ENCODE assay signal across 31 mouse cellular contexts in the genomic region with DNA sequence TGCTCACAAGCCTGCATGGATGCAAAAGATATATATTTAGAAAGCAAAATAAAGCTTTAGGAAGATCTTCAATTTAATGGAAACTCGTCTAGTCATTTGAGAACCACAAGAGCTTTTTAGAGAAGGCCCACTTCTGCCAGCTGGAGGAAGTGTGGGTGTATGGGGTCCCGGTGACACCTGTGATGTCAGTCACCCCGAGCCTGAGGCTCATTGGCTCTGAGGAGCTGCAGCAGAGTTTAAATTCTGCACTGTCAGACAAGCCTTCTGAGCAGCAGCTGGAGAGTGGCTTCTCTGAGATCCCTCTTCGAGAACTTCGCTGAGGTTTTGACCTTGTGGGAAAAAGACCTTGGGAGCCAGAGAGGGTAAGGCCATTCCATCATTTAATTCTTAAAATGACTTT. TPM values are rescaled to one million over a fixed set of nuclear protein-coding genes. Genes with fewer than 3 reads are reported as not detected.
DNase-seq lines count a peak whose midpoint lies in the region; ATAC-seq and TF ChIP-seq lines count a peak whose summit lies in the region.
"Had no signal": no experiment of that assay in that cellular context is flagged by ENCODE, and none has a peak within 500 bp of the region (broad histone marks: within the 10 kb centered on the region; RNA-seq: fewer than 3 reads in every experiment).

Gene Dmp1 (plus strand): TSS at position 263 of the 400 bp plus-strand sequence.

- DNase-seq in adrenal gland, adult 2 months = peak; percentile 19
- no peak for DNase-seq in adrenal gland, postnatal 4 days (ENCODE audit: low spot score in 2 of 2)
- DNase-seq in layer of hippocampus, adult 2 months (ENCODE audit: low spot score in 2 of 2) = no peak
- DNase-seq in layer of hippocampus, postnatal 10 days (ENCODE audit: low spot score in 2 of 2) = no peak
- no peak for DNase-seq in forebrain, postnatal 0 days
- DNase-seq: adrenal gland, adult 8-10 months; cerebellum, adult 2 months; cerebellum, postnatal 14 days; gastrocnemius, postnatal 14 days; heart, postnatal 4 days; kidney, adult 9 months; kidney, postnatal 10 days; layer of hippocampus, adult 9-11 months; liver, embryonic 13.5 days; lung, adult 2 months; midbrain, embryonic 14.5 days; retina, postnatal 1 day; right cerebral cortex, postnatal 14 days; thymus, adult 18-20 months; thymus, postnatal 36 days had no signal

- TF ChIP-seq POLR2A in myocyte (IDR thresholded peaks at IDR 0.05; ENCODE audit: insufficient read length, low read depth) = no peak

- peak within 1 kb of the TSS; percentile 76 for H3K4me2 ChIP-seq in myocyte (ENCODE audit: low read depth)
- H3K4me2 ChIP-seq in forebrain, postnatal 0 days (ENCODE audit: low read depth) = no peak within 1 kb of the TSS
- H3K4me2 ChIP-seq: heart, embryonic 11.5 days; hindbrain, embryonic 14.5 days; limb, embryonic 15.5 days; liver, embryonic 13.5 days; neural tube, embryonic 15.5 days; stomach, embryonic 15.5 days had no signal

- no peaks in the 10 kb centered on the region for H3K79me3 ChIP-seq in C2C12 (ENCODE audit: low read depth)

- no peak within 1 kb of the TSS for H3K9ac ChIP-seq in forebrain, postnatal 0 days
- H3K9ac ChIP-seq: hindbrain, embryonic 14.5 days; limb, embryonic 15.5 days; liver, embryonic 13.5 days; neural tube, embryonic 15.5 days; stomach, embryonic 15.5 days had no signal

- WGBS in forebrain, postnatal 0 days = 74% methylated on average over 5 of the region's 5 CpGs

- no peak for ATAC-seq in forebrain, postnatal 0 days
- ATAC-seq: CD4-positive, CD25-positive, alpha-beta regulatory T cell, adult 4 months; intestine, postnatal 0 days had no signal

- peak within 1 kb of the TSS; percentile 25; the same call in 1 of the 2 replicates for H3K27ac ChIP-seq in layer of hippocampus, adult 2 months
- H3K27ac ChIP-seq in forebrain, postnatal 0 days (ENCODE audit: low read depth, low read length) = no peak within 1 kb of the TSS
- H3K27ac ChIP-seq: hindbrain, embryonic 14.5 days; limb, embryonic 15.5 days; liver, embryonic 13.5 days; neural tube, embryonic 15.5 days; stomach, embryonic 15.5 days had no signal

- H3K27me3 ChIP-seq in C2C12 (ENCODE audit: control insufficient read depth, insufficient read depth, insufficient read length) (no peaks in the 10 kb centered on the region), myocyte (ENCODE audit: control insufficient read depth, insufficient read depth, insufficient read length) (no peaks in the 10 kb centered on the region)
- no peaks in the 10 kb centered on the region for H3K27me3 ChIP-seq in forebrain, postnatal 0 days (ENCODE audit: insufficient read depth, low read length)
- H3K27me3 ChIP-seq: limb, embryonic 15.5 days; liver, embryonic 13.5 days; neural tube, embryonic 15.5 days; stomach, embryonic 15.5 days had no signal

- no peaks in the 10 kb centered on the region for H3K9me3 ChIP-seq in forebrain, postnatal 0 days (ENCODE audit: low read length)
- H3K9me3 ChIP-seq: limb, embryonic 15.5 days; liver, embryonic 13.5 days; neural tube, embryonic 15.5 days; stomach, embryonic 15.5 days had no signal

- H3K79me2 ChIP-seq in C2C12 (ENCODE audit: control insufficient read depth, insufficient read depth) (no peaks in the 10 kb centered on the region), myocyte (ENCODE audit: control insufficient read depth, insufficient read depth) (no peaks in the 10 kb centered on the region)

- H3K36me3 ChIP-seq in C2C12 (ENCODE audit: control insufficient read depth, insufficient read depth) (no peaks in the 10 kb centered on the region), myocyte (ENCODE audit: control insufficient read depth, insufficient read depth) (no peaks in the 10 kb centered on the region)
- H3K36me3 ChIP-seq in forebrain, postnatal 0 days (ENCODE audit: insufficient read depth) = no peaks in the 10 kb centered on the region
- H3K36me3 ChIP-seq: limb, embryonic 15.5 days; liver, embryonic 13.5 days; neural tube, embryonic 15.5 days; stomach, embryonic 15.5 days had no signal

- H3ac ChIP-seq in C2C12 (ENCODE audit: control insufficient read depth, insufficient read length, low read depth) = no peak within 1 kb of the TSS
- no peak within 1 kb of the TSS for H3ac ChIP-seq in myocyte (ENCODE audit: control insufficient read depth, insufficient read length)

- no peaks in the 10 kb centered on the region for H3K4me1 ChIP-seq in forebrain, postnatal 0 days (ENCODE audit: insufficient read depth)
- H3K4me1 ChIP-seq: limb, embryonic 15.5 days; liver, embryonic 13.5 days; neural tube, embryonic 15.5 days; stomach, embryonic 15.5 days had no signal

- no peak for TF ChIP-seq CTCF in layer of hippocampus, adult 2 months (conservative IDR thresholded peaks at IDR 0.05)
- TF ChIP-seq CTCF in C2C12 (IDR thresholded peaks at IDR 0.05; ENCODE audit: control insufficient read depth, insufficient read depth, insufficient read length) = no peak
- TF ChIP-seq CTCF in forebrain, postnatal 0 days (IDR thresholded peaks at IDR 0.05; ENCODE audit: low read depth) = no peak

- H3K4me3 ChIP-seq in layer of hippocampus, adult 2 months = no peak within 1 kb of the TSS
- H3K4me3 ChIP-seq in C2C12 (ENCODE audit: insufficient read depth, poor library complexity, severe bottlenecking) = no peak within 1 kb of the TSS
- no peak within 1 kb of the TSS for H3K4me3 ChIP-seq in myocyte
- no peak within 1 kb of the TSS for H3K4me3 ChIP-seq in forebrain, postnatal 0 days (ENCODE audit: low read depth, low read length)
- H3K4me3 ChIP-seq: limb, embryonic 15.5 days; liver, embryonic 13.5 days; neural tube, embryonic 15.5 days; stomach, embryonic 15.5 days had no signal

TF ChIP-seq in C2C12, 6 proteins besides CTCF, POLR2A, EP300 and RAD21:
- peak; percentile 69 for TF ChIP-seq MYOD1 (IDR thresholded peaks at IDR 0.05; ENCODE audit: control insufficient read depth, insufficient read length, low read depth)
- no peak for TF ChIP-seq MYOG (IDR thresholded peaks at IDR 0.05; ENCODE audit: control insufficient read depth, extremely low read depth, insufficient read length)
TF ChIP-seq in C2C12: peak in this region for 1.

TF ChIP-seq in myocyte, 11 proteins besides CTCF, POLR2A, EP300 and RAD21:
- peak; percentile 73 to 98 (median 97) for TF ChIP-seq MYOD1 (IDR thresholded peaks at IDR 0.05; ENCODE audit: control insufficient read depth in 1 of 3, insufficient read length in 2 of 3, low read depth in 2 of 3)
- TF ChIP-seq POLR2AphosphoS2 (IDR thresholded peaks at IDR 0.05; ENCODE audit: insufficient read length, low read depth) = no peak
- no peak for TF ChIP-seq MAX (IDR thresholded peaks at IDR 0.05; ENCODE audit: low read depth)
- peak; percentile 43 for TF ChIP-seq TCF3 (IDR thresholded peaks at IDR 0.05; ENCODE audit: insufficient read length, low read depth)
- TF ChIP-seq E2F4 (IDR thresholded peaks at IDR 0.05; ENCODE audit: insufficient read depth) = peak; percentile 88
- TF ChIP-seq SRF (IDR thresholded peaks at IDR 0.05; ENCODE audit: control insufficient read depth, insufficient read length, low read depth) = no peak
- TF ChIP-seq CEBPB (IDR thresholded peaks at IDR 0.05; ENCODE audit: insufficient read depth, poor library complexity, severe bottlenecking) = no peak
- peak; percentile 81 for TF ChIP-seq TCF12 (IDR thresholded peaks at IDR 0.05; ENCODE audit: insufficient read depth, poor library complexity, severe bottlenecking)
- no peak for TF ChIP-seq USF1 (IDR thresholded peaks at IDR 0.05; ENCODE audit: low read depth)
- TF ChIP-seq MYOG (IDR thresholded peaks at IDR 0.05; ENCODE audit: control insufficient read depth in 1 of 3, insufficient read depth in 1 of 3, insufficient read length in 2 of 3, low read depth in 2 of 3) = peak in 2 of 3 experiments; percentile 35 to 54

RNA-seq across cellular contexts. Expression of gene Dmp1, which starts in this region (rescaled TPM):
- under 1 TPM in 1 of 2 experiments, not detected in 1; 0.10 TPM for total RNA-seq in adrenal gland, adult 2 months (2021)
- not detected in 2 replicates for polyA plus RNA-seq in adrenal gland, adult 2 months (2012; rRNA removed)
- under 1 TPM in 1 of 2 experiments, not detected in 1; 0.11 TPM for total RNA-seq in adrenal gland, postnatal 4 days (2021)
- 1 to 10 TPM; 4.4 to 5.2 TPM for total RNA-seq in layer of hippocampus, adult 2 months (2021)
- 1 to 10 TPM in 1 of 2 experiments, under 1 TPM in 1; 0.55 to 1.4 TPM for total RNA-seq in layer of hippocampus, postnatal 10 days (2021)
- polyA plus RNA-seq in C2C12 (2012; fragmentation: generic; extraction: Trizol) = 3.4 TPM
- 2.2 TPM for polyA plus RNA-seq in myocyte (2012; fragmentation: generic; extraction: Trizol)
- 0.46 and 0.52 TPM in 2 replicates for total RNA-seq in forebrain, postnatal 0 days (2014; rRNA removed)
- 0.21 and 0.45 TPM in 2 replicates for polyA plus RNA-seq in forebrain, postnatal 0 days (2015; fragmentation: Nextera tagmentation; extraction: Ambion mirVana)
- total RNA-seq: granulocyte monocyte progenitor cell, adult 5-6 weeks; heart, postnatal 4 days; monocyte, adult 5-6 weeks had no signal
- polyA plus RNA-seq: CD4-positive, CD25-positive, alpha-beta regulatory T cell, adult 4 months; heart, embryonic 11.5 days; liver, embryonic 13.5 days; lung, adult 2 months had no signal

Comparison
In these comparisons a context has a peak if more than half of its experiments do, and no peak if none do; other contexts are left out.
1. Peak in DNase-seq in adrenal gland, adult 2 months; RNA of the gene not detected or under 1 TPM.